Mouse (Mus musculus): ENCODE data around the gene Lamp5. TPM values are rescaled to one million over a fixed set of nuclear protein-coding genes. Genes with fewer than 3 reads are reported as not detected.

Lamp5 gene
- 100 to 1,000 TPM; 260 to 278 TPM for total RNA-seq (2021)
- long read RNA-seq, experiment 1, transcript Lamp5-201 (6 exons, 1,955 nt): major isoform, 136 of 165 reads
- long read RNA-seq, experiment 1, partial matches to known transcripts: 2 of 165 reads
- long read RNA-seq, experiment 1, other reads (novel, unspliced or antisense): 23 of 165 reads
- long read RNA-seq, experiment 2, transcript Lamp5-201 (6 exons, 1,955 nt): major isoform, 89 of 130 reads
- long read RNA-seq, experiment 2, transcript Lamp5-202 (4 exons, 1,384 nt): minor isoform, 6 of 130 reads
- long read RNA-seq, experiment 2, partial matches to known transcripts: 10 of 130 reads
- long read RNA-seq, experiment 2, other reads (novel, unspliced or antisense): 25 of 130 reads

DNA sequence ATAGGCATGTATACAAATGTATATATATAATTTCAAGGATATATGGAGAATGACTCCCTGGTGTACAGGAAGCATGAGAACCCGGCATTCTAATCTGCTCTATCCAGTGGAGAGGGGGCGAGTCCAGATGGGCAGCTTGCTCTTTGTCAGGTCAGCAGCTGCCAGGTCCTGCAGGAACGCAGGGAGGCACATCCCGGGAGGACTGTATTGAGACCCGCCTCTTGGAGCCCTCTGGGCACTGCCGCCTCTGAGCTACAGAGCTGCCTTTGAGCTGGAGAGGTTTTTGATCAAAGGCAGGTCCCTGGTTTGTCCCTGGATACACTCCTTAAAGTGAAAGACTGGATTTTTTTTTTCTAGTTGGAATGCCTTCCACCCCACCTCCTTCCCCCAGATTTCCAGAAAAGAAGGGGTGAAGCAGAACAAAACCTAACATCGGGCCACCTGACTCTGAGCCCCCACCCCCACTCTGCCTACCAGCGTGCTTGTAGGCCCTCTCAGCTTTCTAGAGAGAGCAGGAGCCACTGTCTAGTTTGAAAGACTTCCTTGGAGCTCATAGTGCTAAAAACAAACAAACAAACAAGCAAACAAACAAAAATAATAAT lies at the start of gene Lamp5:
Gene Lamp5 (plus strand): TSS at position 552 of the 602 bp plus-strand sequence.
- Histone ChIP-seq H3K4me3 (peak within 1 kb of the TSS; percentile 16), H3K27ac (peak within 1 kb of the TSS; percentile 44; the same call in 1 of the 2 replicates)
- intact Hi-C loops (cut with DNase I): no loop called here
- no peak for DNase-seq (ENCODE audit: extremely low spot score in 1 of 2, low spot score in 2 of 2)
- TF ChIP-seq CTCF (IDR thresholded peaks at IDR 0.05): no peak

GRCm38 (mm10) chr2:136003836-136004235 lies 48.2 kb upstream of the Lamp5 start:
- intact Hi-C loops (cut with DNase I): loop anchor here (2.0 to 10.0 kb wide), 3 partner anchors 55 to 135 kb away; no protein-coding TSS in a partner anchor
- no peak for TF ChIP-seq CTCF (IDR thresholded peaks at IDR 0.05)
- H3K27ac ChIP-seq: no peak overlapping the region
- H3K4me3 ChIP-seq: no peak overlapping the region
- no peak for DNase-seq (ENCODE audit: extremely low spot score in 1 of 2, low spot score in 2 of 2)

- Histone ChIP-seq H3K4me3 (no peak overlapping the region), H3K27ac (no peak overlapping the region; the same call in 1 of the 2 replicates)
- DNase-seq (ENCODE audit: extremely low spot score in 1 of 2, low spot score in 2 of 2): no peak
- no peak for TF ChIP-seq CTCF (IDR thresholded peaks at IDR 0.05)
- intact Hi-C loops (cut with DNase I): loop anchor here (10.0 kb wide), 1 partner anchor 109 kb away; no protein-coding TSS in a partner anchor
Measured at GRCm38 (mm10) chr2:136006280-136006679, 45.8 kb upstream of the Lamp5 start.

DNA sequence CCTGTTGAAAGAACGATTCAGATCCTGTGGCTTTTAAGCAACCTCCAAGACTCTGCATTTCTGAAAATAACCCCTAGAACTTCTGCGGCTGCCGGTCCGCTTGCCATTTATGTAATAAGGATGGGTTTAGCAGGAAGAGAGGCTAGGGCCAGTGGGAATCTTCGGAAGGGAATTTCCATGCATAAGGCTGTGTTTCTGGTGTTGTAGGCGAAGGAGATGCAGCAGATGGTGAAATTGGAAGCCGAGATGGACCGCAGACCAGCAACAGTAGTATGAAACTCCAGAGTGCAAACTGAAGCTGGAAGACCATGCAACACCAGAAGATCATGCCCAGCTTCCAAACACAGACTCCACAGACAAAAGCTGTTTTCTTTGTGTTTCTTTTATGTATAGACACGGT lies 39.3 kb upstream of the Lamp5 start:
- DNase-seq (ENCODE audit: extremely low spot score in 1 of 2, low spot score in 2 of 2): no peak
- Histone ChIP-seq H3K27ac (no peak overlapping the region), H3K4me3 (no peak overlapping the region)
- TF ChIP-seq CTCF (IDR thresholded peaks at IDR 0.05): no peak
- intact Hi-C loops (cut with DNase I): no loop called here

DNA sequence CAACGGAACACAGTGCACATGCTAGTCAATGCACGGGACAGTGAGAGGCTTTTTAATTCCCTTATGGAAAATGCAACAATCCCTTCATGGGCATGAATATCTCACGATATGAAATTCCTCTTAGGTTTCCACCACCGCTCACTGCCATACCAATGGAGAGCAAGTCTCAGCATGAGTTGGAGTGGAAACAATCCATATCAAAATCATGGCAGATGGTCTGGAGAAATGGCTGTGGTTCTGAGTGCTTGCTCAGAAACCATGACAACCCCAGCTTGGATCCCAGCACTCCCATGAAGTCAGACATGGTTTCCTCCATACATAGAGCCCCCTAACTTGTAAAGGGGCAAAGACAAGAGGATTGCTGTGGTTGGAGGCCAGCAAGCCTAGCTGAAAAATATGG lies 3.6 kb upstream of the Lamp5 start:
- no peak for DNase-seq (ENCODE audit: extremely low spot score in 1 of 2, low spot score in 2 of 2)
- H3K4me3 ChIP-seq: no peak overlapping the region
- intact Hi-C loops (cut with DNase I): no loop called here
- no peak for TF ChIP-seq CTCF (IDR thresholded peaks at IDR 0.05)
- H3K27ac ChIP-seq: no peak overlapping the region

DNA sequence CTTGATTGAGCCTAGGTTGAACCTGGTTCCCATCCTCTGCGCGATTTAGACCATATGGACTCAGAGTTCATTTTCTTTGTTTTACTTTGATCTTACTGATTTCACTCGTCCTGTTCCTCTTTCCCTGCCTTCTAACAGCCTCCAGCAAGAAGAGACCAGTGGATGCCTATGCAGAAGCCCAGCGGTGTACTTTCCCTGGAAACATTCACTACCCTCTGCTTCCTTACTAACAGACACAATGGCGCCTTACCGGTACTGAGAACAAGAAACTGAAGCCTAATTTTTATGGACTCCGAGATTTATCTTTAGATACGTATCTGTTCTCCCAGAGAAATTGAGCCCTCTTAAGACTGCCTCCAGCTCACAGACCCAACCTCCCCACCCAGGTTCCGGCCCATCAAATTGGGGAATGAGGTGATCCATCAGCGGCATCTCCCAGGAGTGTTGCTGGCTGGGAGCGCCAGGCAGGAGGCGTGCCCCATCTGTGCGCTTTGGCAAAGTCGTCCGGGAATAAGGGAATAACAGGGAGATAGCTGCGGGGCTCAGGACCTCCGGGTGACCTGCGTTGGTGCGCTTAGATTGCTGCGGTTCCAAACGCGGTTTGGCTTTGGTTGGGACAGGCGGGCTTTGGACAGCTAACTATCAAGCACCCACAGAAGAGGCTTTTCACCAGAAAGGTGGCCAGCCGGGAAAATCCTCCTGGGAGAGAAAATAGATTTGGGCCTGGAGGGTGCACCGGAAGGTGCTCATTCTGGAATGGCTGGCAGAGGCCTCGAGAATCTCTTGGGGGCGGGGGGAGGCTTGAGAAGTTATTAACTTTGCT lies 1.0 kb upstream of the Lamp5 start:
- intact Hi-C loops (cut with DNase I): no loop called here
- peak overlapping the region; percentile 16 for H3K4me3 ChIP-seq
- DNase-seq (ENCODE audit: extremely low spot score in 1 of 2, low spot score in 2 of 2): no peak

GRCm38 (mm10) chr2:136057861-136058331 lies 5.9 kb downstream of the Lamp5 start:
- H3K4me3 ChIP-seq: peak overlapping the region; percentile 58
- intact Hi-C loops (cut with DNase I): loop anchor here (2.0 to 5.0 kb wide), 3 partner anchors 51 to 86 kb away; no protein-coding TSS in a partner anchor
- TF ChIP-seq CTCF (IDR thresholded peaks at IDR 0.05): no peak
- peak; percentile 27 to 66 for DNase-seq (ENCODE audit: extremely low spot score in 1 of 2, low spot score in 2 of 2)
- H3K27ac ChIP-seq: peak overlapping the region; percentile 86

More for the DNA sequence above, 1.0 kb upstream of the Lamp5 start:
- TF ChIP-seq CTCF (IDR thresholded peaks at IDR 0.05): no peak
- H3K27ac ChIP-seq: peak overlapping the region; percentile 44; the same call in 1 of the 2 replicates

- intact Hi-C loops (cut with DNase I): loop anchor here (2.0 to 5.0 kb wide), 3 partner anchors 50 to 86 kb away; no protein-coding TSS in a partner anchor
- Histone ChIP-seq H3K27ac (peak overlapping the region; percentile 86), H3K4me3 (peak overlapping the region; percentile 58)
- DNase-seq (ENCODE audit: extremely low spot score in 1 of 2, low spot score in 2 of 2): no peak
- TF ChIP-seq CTCF (IDR thresholded peaks at IDR 0.05): no peak
Measured at GRCm38 (mm10) chr2:136058398-136058797, 6.4 kb downstream of the Lamp5 start.

DNA sequence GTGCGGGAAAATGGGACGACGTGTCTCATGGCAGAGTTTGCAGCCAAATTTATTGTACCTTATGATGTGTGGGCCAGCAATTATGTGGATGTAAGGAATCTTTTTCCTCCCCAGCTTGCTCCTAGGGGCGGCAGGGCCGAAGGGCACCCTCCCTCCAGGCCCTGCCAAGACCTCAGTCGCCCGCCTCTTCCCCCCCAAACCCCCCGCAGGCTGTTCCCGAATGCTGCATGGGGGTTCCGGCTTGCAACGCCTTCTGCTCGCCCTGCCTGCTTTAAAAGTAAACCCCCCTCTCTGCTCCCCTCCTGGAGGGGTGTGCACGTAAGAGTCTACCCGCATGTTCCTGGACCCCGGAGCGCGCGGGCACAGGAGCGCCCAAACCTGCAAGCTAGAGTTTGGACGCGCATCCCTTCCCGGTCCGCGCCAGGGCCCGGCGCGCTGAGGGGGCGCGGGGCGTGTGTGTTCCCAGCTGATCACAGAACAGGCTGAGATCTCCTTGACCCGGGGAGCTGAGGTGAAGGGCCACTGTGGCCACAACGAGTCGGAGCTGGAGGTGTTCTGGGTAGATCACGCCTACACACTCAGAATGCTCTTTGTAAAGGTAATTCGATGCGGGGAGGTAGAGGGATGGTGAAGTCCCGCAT lies 7.1 kb downstream of the Lamp5 start:
- TF ChIP-seq CTCF (IDR thresholded peaks at IDR 0.05): no peak

DNA sequence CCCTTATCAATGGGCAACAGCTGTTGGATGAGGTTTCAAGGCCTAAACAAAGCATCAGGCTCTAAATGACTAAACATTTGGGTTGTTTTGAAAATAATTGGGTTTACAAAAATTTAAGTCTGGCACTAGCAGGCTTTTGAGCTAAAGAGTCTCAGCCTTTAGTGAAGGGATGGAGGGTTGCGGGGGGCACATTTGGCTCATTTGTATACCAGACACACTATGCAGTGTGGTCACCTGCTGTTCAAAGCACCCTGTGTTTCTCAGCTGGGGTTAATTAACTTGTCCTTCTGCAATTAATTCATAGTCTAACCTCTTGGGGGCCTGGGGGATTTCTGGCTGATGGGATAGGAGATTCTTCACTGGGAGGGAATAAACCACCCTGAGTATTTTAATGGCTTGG lies 12.3 kb downstream of the Lamp5 start:
- Histone ChIP-seq H3K4me3 (no peak overlapping the region), H3K27ac (no peak overlapping the region)
- DNase-seq (ENCODE audit: extremely low spot score in 1 of 2, low spot score in 2 of 2): no peak
- intact Hi-C loops (cut with DNase I): no loop called here
- TF ChIP-seq CTCF (IDR thresholded peaks at IDR 0.05): no peak

More for the DNA sequence above, 7.1 kb downstream of the Lamp5 start:
- intact Hi-C loops (cut with DNase I): loop anchor here (2.0 to 5.0 kb wide), 3 partner anchors 50 to 87 kb away; no protein-coding TSS in a partner anchor
- DNase-seq (ENCODE audit: extremely low spot score in 1 of 2, low spot score in 2 of 2): peak; percentile 26 to 40
- H3K27ac ChIP-seq: peak overlapping the region; percentile 86
- H3K4me3 ChIP-seq: peak overlapping the region; percentile 58

GRCm38 (mm10) chr2:136095978-136096377 lies 43.9 kb downstream of the Lamp5 start:
- intact Hi-C loops (cut with DNase I): no loop called here
- Histone ChIP-seq H3K27ac (no peak overlapping the region), H3K4me3 (no peak overlapping the region)
- no peak for DNase-seq (ENCODE audit: extremely low spot score in 1 of 2, low spot score in 2 of 2)
- TF ChIP-seq CTCF (IDR thresholded peaks at IDR 0.05): no peak

Data from left cerebral cortex, adult 2 months (tissue).